Mouse (Mus musculus) liver, adult 2 months (tissue): Measurements from ENCODE around the gene Degs2. TPM values are rescaled to one million over a fixed set of nuclear protein-coding genes. Genes with fewer than 3 reads are reported as not detected.

ENCODE experiments used
- DNase-seq: peaks from one replicate; pipeline ENCODE4 v3.0.0-alpha.2; 2011; ENCODE audit warnings: low read depth, low spot score; ENCODE audit errors: extremely low read depth
- H3K27ac ChIP-seq: fragments of 200-500 bp; replicated peaks from 2 replicates; pipeline ENCODE4 v1.5.1; 2012; ENCODE audit warnings: low read depth, mild to moderate bottlenecking, control low read depth, inconsistent platforms, low read length; ENCODE audit not compliant: insufficient read depth
- H3K27me3 ChIP-seq: fragments of 200-500 bp; 2 replicates; pipeline ENCODE4 v1.6.1; 2012; ENCODE audit warnings: mild to moderate bottlenecking, moderate library complexity, low read length, inconsistent platforms; ENCODE audit not compliant: control insufficient read depth, insufficient read depth
- H3K36me3 ChIP-seq: fragments of 200-500 bp; 2 replicates; pipeline ENCODE4 v1.6.1; 2012; ENCODE audit warnings: low read length, inconsistent platforms; ENCODE audit not compliant: control insufficient read depth, insufficient read depth
- H3K4me1 ChIP-seq: fragments of 200-500 bp; 2 replicates; pipeline ENCODE4 v1.6.1; 2011; ENCODE audit warnings: low read length; ENCODE audit not compliant: control insufficient read depth, insufficient read depth
- H3K4me3 ChIP-seq: fragments of 200-500 bp; 2 replicates; pipeline ENCODE4 v1.5.1; 2011; ENCODE audit warnings: low read depth, mild to moderate bottlenecking, control low read depth, low read length, moderate library complexity; ENCODE audit not compliant: insufficient read depth
- H3K79me2 ChIP-seq: fragments of 200-500 bp; 2 replicates; pipeline ENCODE4 v1.6.1; 2012; ENCODE audit warnings: inconsistent platforms, mild to moderate bottlenecking, low read length, moderate library complexity; ENCODE audit not compliant: control insufficient read depth, insufficient read depth
- H3K9ac ChIP-seq: fragments of 200-500 bp; 2 replicates; pipeline ENCODE4 v1.6.1; 2012; ENCODE audit warnings: low read depth, mild to moderate bottlenecking, control low read depth, inconsistent platforms, low read length
- CTCF ChIP-seq: fragments of 200-500 bp; IDR thresholded peaks from 2 replicates; pipeline ENCODE4 v1.5.1; 2011; ENCODE audit warnings: low read depth, low read length, control low read depth
- POLR2A ChIP-seq: fragments of 200-500 bp; IDR thresholded peaks from 2 replicates; pipeline ENCODE4 v1.6.1; 2011; ENCODE audit warnings: low read length, control low read depth; ENCODE audit not compliant: insufficient read depth; ENCODE audit errors: extremely low read depth
- WGBS: fragments of 180-500 bp; shearing (Covaris S2); methylation state at CpG from one replicate; pipeline ENCODE4 v1.1.7; 2018; 5-methylcytosine and 5-hydroxymethylcytosine counted together
- polyA plus RNA-seq: library from polyadenylated mRNA; depleted of rRNA; stranded (reverse); fragments of >200 nt; gene quantifications from 2 replicates; pipeline ENCODE4 v1.2.3, GENCODE M21; 2012
- total RNA-seq: library from RNA; depleted of rRNA; stranded (reverse); fragments of >200 nt; gene quantifications from 2 replicates; pipeline ENCODE4 v1.2.3, GENCODE M21; 2014

Degs2 gene
- total and polyA plus RNA-seq, 2 experiments, result 0.11 to 0.65 TPM

DNA sequence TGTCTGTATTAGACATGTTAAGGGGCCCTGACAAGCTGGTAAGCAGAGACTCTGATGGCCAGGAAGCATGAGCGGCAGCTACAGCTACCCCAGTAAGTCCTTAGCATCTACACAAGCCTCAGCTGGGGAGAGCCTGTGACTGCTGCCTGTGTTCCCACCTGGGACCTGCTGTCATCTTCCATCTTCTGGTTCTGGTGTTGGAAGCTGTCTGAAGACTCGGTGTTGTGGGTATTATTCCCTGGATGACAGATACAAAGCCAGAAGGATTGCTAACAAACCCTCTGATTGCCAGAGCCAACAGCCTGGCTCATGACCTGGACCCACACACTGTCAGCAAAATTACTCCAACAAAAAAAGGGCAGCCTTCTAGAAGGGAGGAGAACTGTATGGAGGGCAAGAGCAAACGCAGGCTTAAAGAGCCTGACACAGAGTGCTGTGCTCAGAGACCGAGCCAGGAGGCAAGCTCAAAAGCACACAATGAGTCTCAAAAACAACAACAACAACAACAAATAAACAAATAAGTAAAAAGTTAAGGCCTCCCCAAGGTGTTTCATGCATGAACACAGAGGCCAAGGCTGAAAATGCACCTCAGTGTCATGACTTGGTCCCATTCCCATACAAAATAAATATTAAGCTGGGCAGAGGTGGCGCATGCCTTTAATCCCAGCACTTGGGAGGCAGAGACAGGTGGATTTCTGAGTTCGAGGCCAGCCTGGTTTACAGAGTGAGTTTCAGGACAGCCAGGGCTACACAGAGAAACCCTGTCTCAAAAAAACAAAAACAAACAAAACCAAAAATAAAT lies 8.1 kb upstream of the Degs2 start:
- DNase-seq, result peak; percentile 77
- peaks cover 9% of the 10 kb centered on the region for H3K4me1 ChIP-seq
- no peaks in the 10 kb centered on the region for H3K79me2 ChIP-seq
- H3K9ac ChIP-seq, result no peak overlapping the region
- no peaks in the 10 kb centered on the region for H3K27me3 ChIP-seq
- H3K27ac ChIP-seq, result peak overlapping the region; percentile 84
- 35% methylated on average over 6 of the region's 6 CpGs for WGBS
- H3K4me3 ChIP-seq, result no peak overlapping the region
- H3K36me3 ChIP-seq, result no peaks in the 10 kb centered on the region
- TF ChIP-seq POLR2A (no peak), CTCF (no peak)

DNA sequence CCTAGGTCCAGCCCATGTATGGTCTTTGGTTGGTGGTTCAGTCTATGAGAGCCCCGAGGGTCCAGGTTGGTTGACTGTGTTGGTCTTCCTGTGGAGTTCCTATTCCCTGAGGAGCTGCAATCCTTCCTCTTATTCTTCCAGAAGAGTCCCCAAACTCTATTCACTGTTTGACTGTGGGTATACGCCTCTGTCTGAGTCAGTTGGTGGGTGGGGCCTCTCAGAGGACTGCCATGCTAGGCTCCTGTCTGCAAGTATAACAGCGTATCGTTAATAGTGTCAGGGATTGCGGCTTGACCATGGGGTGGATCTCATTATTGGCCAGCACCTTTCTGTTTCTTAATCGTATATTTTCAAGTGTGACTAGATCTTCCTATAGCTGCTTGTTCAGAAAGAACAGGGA lies 7.3 kb upstream of the Degs2 start:
- DNase-seq, result no peak
- Histone ChIP-seq H3K27ac (0 out of 2 replicates have a peak overlapping the region, but pooled peaks have one; percentile 84), H3K27me3 (no peaks in the 10 kb centered on the region), H3K36me3 (no peaks in the 10 kb centered on the region), H3K4me1 (peaks cover 9% of the 10 kb centered on the region), H3K4me3 (no peak overlapping the region), H3K79me2 (no peaks in the 10 kb centered on the region), H3K9ac (no peak overlapping the region)
- 93% methylated on average over 6 of the region's 6 CpGs for WGBS
- TF ChIP-seq POLR2A, result no peak
- TF ChIP-seq CTCF, result no peak

- Histone ChIP-seq H3K4me3 (no peak overlapping the region), H3K36me3 (no peaks in the 10 kb centered on the region), H3K79me2 (no peaks in the 10 kb centered on the region), H3K27ac (no peak overlapping the region), H3K4me1 (peaks cover 7% of the 10 kb centered on the region), H3K27me3 (peaks cover 7% of the 10 kb centered on the region), H3K9ac (no peak overlapping the region)
- 55% methylated on average over 7 of the region's 7 CpGs for WGBS
- DNase-seq, result peak; percentile 26
- TF ChIP-seq POLR2A (no peak), CTCF (peak; percentile 33)
Measured at GRCm38 (mm10) chr12:108706129-108706528, 4.0 kb upstream of the Degs2 start.

DNA sequence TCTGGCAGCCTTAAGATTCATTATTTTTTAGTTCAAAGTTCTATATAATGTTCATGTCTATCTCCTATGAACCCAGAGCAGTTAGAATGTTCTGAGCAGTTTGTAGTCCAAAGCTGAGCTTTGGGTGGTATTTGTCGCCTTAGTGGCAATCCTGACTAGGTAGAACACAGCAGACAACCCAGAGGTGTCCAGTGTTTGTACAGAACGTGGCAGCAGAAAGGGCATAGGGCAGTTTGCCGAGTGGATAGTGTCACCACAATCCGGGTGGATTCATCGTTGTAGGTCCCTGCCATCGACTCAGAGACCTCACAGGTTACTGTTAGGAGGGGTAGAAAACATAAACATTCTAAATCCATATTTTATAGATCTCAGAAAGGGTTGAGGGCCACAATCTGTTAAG lies 3.4 kb upstream of the Degs2 start:
- Histone ChIP-seq H3K36me3 (no peaks in the 10 kb centered on the region), H3K79me2 (no peaks in the 10 kb centered on the region), H3K27me3 (peaks cover 7% of the 10 kb centered on the region), H3K9ac (no peak overlapping the region), H3K4me1 (peaks cover 6% of the 10 kb centered on the region), H3K27ac (no peak overlapping the region), H3K4me3 (no peak overlapping the region)
- TF ChIP-seq POLR2A, result no peak
- no peak for TF ChIP-seq CTCF
- WGBS, result 36% methylated on average over 6 of the region's 6 CpGs
- DNase-seq, result peak; percentile 55

DNA sequence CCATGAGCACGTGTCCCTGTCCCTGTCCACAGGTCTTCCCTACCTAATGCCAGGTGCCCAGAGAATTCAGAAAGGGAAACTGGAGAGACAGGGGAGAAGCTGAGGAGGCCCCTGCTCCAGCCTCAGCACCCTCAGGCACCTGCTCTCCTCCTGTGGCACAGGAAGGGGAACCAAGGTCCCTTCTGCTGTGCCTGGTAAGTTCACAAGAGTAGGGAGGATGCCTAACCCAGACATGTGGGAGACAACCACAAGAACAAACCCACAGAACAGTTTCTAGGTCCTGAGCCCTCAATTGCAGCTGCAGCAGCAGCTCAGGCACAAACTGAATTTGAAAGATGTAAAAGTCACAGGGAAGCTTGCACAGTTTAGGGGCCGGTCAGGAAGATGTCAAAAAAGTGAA lies 894 bp downstream of the Degs2 start:
- no peaks in the 10 kb centered on the region; the same call in 1 of the 2 replicates for H3K4me1 ChIP-seq
- no peak overlapping the region for H3K27ac ChIP-seq
- H3K9ac ChIP-seq, result no peak overlapping the region
- no peak for DNase-seq
- no peaks in the 10 kb centered on the region for H3K79me2 ChIP-seq
- H3K27me3 ChIP-seq, result peaks cover 7% of the 10 kb centered on the region
- no peaks in the 10 kb centered on the region for H3K36me3 ChIP-seq
- WGBS, result 79% methylated on average over 2 of the region's 2 CpGs
- TF ChIP-seq POLR2A, result no peak
- no peak for TF ChIP-seq CTCF
- no peak overlapping the region for H3K4me3 ChIP-seq

GRCm38 (mm10) chr12:108700037-108700436 lies 2.1 kb downstream of the Degs2 start:
- DNase-seq, result no peak
- H3K27me3 ChIP-seq, result peaks cover 7% of the 10 kb centered on the region
- H3K9ac ChIP-seq, result no peak overlapping the region
- H3K4me1 ChIP-seq, result no peaks in the 10 kb centered on the region
- H3K27ac ChIP-seq, result no peak overlapping the region
- H3K79me2 ChIP-seq, result no peaks in the 10 kb centered on the region
- TF ChIP-seq POLR2A, result no peak
- TF ChIP-seq CTCF, result no peak
- no peaks in the 10 kb centered on the region for H3K36me3 ChIP-seq
- 69% methylated on average over 5 of the region's 5 CpGs for WGBS
- no peak overlapping the region for H3K4me3 ChIP-seq
